Mouse (Mus musculus) hindbrain, embryonic 14.5 days (tissue): ENCODE measurements around the gene Gm5799. TPM values are rescaled to one million over a fixed set of nuclear protein-coding genes. Genes with fewer than 3 reads are reported as not detected.
"Not testable (repeated sequence)": the region's sequence is repeated elsewhere in the genome, so short reads cannot be mapped to it uniquely, and the experiment has no call there.

Source experiments
- ATAC-seq: fragments of 200-750 bp; cut with Nextera tagmentation; 2 replicates; pipeline ENCODE4 v1.8.0; 2017; ENCODE audit warnings: moderate number of reproducible peaks, mild to moderate bottlenecking, moderate TSS enrichment, moderate library complexity; ENCODE audit not compliant: low FRiP score
- DNase-seq: peaks from one replicate; pipeline ENCODE4 v3.0.0-alpha.2; 2015; ENCODE audit warnings: low spot score
- H3K27ac ChIP-seq: fragments of 300-500 bp; sonication (generic); 2 replicates; pipeline ENCODE4 v1.5.1; 2014; ENCODE audit warnings: mild to moderate bottlenecking, moderate library complexity
- H3K27me3 ChIP-seq: fragments of 300-500 bp; sonication (generic); 2 replicates; pipeline ENCODE4 v1.6.1; 2014; ENCODE audit warnings: mild to moderate bottlenecking, low read length, mixed read lengths; ENCODE audit not compliant: control insufficient read depth, insufficient read depth
- H3K36me3 ChIP-seq: fragments of 300-500 bp; sonication (generic); replicated peaks from 2 replicates; pipeline ENCODE4 v1.6.1; 2014; ENCODE audit not compliant: control insufficient read depth, insufficient read depth
- H3K4me1 ChIP-seq: fragments of 300-500 bp; sonication (generic); replicated peaks from 2 replicates; pipeline ENCODE4 v1.6.1; 2014; ENCODE audit warnings: antibody characterized with exemption, low read length, mixed read lengths; ENCODE audit not compliant: control insufficient read depth, insufficient read depth
- H3K4me2 ChIP-seq: fragments of 300-500 bp; sonication (generic); replicated peaks from 2 replicates; pipeline ENCODE4 v1.6.1; 2014; ENCODE audit warnings: mild to moderate bottlenecking, moderate library complexity
- H3K4me3 ChIP-seq: fragments of 300-500 bp; sonication (generic); replicated peaks from 2 replicates; pipeline ENCODE4 v1.5.1; 2014; ENCODE audit warnings: mild to moderate bottlenecking, low read length
- H3K9ac ChIP-seq: fragments of 300-500 bp; sonication (generic); 2 replicates; pipeline ENCODE4 v1.6.1; 2014
- H3K9me3 ChIP-seq: fragments of 300-500 bp; sonication (generic); 2 replicates; pipeline ENCODE4 v1.6.1; 2016; ENCODE audit warnings: low read length; ENCODE audit not compliant: control insufficient read depth
- WGBS: fragments of 180-500 bp; shearing (Covaris S2); extraction: QIAGEN DNeasy Blood & Tissue Kit; methylation state at CpG from one replicate; pipeline ENCODE4 v1.1.7; 2014; 5-methylcytosine and 5-hydroxymethylcytosine counted together
- polyA plus RNA-seq: library from polyadenylated mRNA; unstranded; fragments of >200 nt; fragmentation: Nextera tagmentation; extraction: Ambion mirVana; gene quantifications from 2 replicates; pipeline ENCODE4 v1.2.1, GENCODE M21; 2014

Gene Gm5799
- not detected in 2 replicates for polyA plus RNA-seq

DNA sequence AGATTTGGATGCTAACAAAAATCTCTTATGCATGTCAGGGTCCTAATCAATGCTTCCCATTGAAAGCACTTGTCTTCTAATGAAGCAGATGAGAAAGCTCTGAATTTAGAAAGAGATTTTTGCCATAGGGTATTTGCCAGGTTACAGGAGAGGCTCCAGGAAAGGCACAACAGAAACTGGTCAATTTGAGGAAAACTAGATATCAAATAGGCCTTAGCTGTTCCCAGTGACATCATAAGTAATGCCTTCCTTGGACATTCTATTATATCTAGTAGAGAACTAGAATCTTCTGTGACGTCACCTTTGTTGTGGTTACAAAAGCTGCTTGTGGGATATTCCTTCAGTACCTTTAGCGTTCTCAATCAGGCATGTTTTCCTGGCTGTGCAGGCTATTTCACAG is at the start of gene Gm5799:
Gene Gm5799 (plus strand): TSS at position 301 of the 400 bp plus-strand sequence.
- H3K9me3 ChIP-seq, H3K9ac ChIP-seq, H3K36me3 ChIP-seq, H3K4me1 ChIP-seq, H3K4me2 ChIP-seq, H3K4me3 ChIP-seq, ATAC-seq, H3K27me3 ChIP-seq, DNase-seq, H3K27ac ChIP-seq: not testable (repeated sequence)
- 86% methylated on average over 1 of the region's 2 CpGs for WGBS

DNA sequence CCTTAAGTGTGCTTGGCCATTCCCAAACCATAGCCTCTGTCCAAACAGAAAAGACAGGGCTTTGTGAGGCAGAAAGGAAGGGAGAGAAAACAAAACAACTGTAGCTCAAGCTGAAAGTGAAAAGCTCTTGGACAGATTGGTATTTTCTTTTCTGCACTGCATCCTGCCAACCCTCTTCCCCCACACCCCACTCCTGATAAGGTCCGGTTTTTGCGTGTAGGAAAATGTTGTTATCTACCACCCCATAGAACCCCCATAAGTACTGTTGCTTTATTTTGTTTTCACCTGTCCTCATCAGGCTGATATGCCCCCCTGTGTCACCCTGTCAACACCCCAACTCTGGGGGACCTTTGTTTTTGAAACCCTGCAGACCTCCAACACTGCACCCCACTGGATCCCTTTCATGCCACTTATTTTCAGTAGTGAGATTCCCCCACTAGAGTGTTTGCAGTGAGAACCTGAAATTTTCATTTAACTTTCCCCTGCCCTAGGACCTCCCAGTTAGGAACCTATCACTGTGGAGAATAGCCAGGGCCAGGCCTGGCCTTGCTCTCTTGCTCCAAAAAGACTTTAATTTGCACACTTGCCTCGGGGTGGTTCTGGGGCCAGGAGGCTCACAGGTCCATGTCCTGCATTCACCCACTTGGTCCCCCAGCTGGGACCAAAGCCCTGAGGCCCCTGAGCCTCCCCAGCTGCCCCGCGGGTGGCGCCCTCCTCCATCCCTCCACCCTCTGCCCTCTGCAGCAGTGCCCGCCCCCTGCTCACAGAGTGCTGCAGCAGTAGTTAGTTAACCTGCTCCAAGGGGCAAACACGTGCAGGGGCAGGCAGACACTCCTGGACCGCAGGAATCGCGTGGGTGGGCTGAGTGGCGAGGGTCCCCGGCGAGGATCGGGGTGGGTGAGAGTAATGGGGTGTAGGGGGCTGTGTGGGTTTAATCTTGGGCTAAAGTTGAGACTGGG is 12.0 kb upstream of the Gm5799 start:
- DNase-seq = not testable (repeated sequence)
- ATAC-seq = peak; percentile 57
- 23% methylated on average over 14 of the region's 15 CpGs for WGBS

GRCm38 (mm10) chr14:43532011-43532383 is 11.4 kb upstream of the Gm5799 start:
- H3K4me3 ChIP-seq, DNase-seq, H3K4me2 ChIP-seq, H3K4me1 ChIP-seq, H3K27me3 ChIP-seq, H3K9me3 ChIP-seq, H3K27ac ChIP-seq, ATAC-seq, H3K36me3 ChIP-seq, H3K9ac ChIP-seq: not testable (repeated sequence)
- no CpG with 5 or more reads among the region's 6 CpGs for WGBS

More for the DNA sequence above, 12.0 kb upstream of the Gm5799 start:
- H3K9ac ChIP-seq, H3K27me3 ChIP-seq, H3K4me1 ChIP-seq, H3K9me3 ChIP-seq, H3K4me3 ChIP-seq, H3K4me2 ChIP-seq, H3K36me3 ChIP-seq, H3K27ac ChIP-seq: not testable (repeated sequence)

DNA sequence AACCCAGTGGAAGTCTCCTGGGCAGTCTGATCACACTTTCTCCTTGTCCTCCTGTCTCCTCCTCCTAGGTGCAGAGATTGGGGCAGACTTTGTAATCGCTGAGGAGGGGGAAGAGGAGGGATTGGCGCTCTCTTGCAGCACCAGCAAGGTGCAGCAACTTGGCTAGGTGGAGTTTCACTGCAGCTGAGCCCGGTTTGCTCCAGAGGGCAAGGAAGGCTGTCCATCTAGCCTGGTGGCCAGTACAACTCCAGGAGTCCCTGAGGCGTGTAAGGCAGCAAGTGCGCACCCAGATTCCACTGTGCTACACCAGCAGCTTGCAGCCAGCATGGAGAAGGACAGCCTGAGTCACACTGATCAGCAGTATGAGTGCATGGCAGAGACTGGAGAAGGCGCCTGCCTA is 11.0 kb upstream of the Gm5799 start:
- WGBS = 54% methylated on average over 5 of the region's 6 CpGs
- not testable (repeated sequence) for H3K4me1 ChIP-seq

GRCm38 (mm10) chr14:43538144-43538543 is 5.2 kb upstream of the Gm5799 start:
- H3K4me2 ChIP-seq, H3K4me1 ChIP-seq, DNase-seq, H3K4me3 ChIP-seq, H3K9ac ChIP-seq, H3K36me3 ChIP-seq, ATAC-seq, H3K27me3 ChIP-seq, H3K9me3 ChIP-seq, H3K27ac ChIP-seq: not testable (repeated sequence)
- 82% methylated on average over 2 of the region's 2 CpGs for WGBS

More for the DNA sequence above, 11.0 kb upstream of the Gm5799 start:
- not testable (repeated sequence) for H3K9ac ChIP-seq, H3K27ac ChIP-seq, H3K27me3 ChIP-seq, ATAC-seq, DNase-seq, H3K4me3 ChIP-seq, H3K9me3 ChIP-seq, H3K4me2 ChIP-seq, H3K36me3 ChIP-seq

DNA sequence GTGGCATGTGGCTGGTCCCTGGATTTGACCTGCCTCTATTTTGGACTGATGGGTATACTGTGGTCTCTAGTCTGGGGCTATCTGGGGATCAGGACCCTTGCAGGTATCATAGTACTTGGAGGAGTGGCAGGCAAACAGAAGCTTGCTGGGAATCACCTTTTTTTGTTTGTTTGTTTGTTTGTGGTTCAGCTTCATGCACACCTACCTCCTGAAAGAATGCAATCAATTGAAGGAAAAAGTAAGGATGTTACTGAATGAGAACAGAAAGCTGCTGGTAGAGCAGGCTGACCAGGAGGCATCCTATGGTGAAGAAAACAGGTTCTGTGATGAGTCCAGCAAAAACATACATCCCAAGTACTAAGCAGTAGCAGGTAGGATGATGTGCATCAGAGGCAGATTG is 2.9 kb downstream of the Gm5799 start:
- DNase-seq, ATAC-seq, H3K27ac ChIP-seq, H3K4me1 ChIP-seq, H3K4me3 ChIP-seq, H3K4me2 ChIP-seq, H3K36me3 ChIP-seq, H3K27me3 ChIP-seq, H3K9me3 ChIP-seq, H3K9ac ChIP-seq: not testable (repeated sequence)

GRCm38 (mm10) chr14:43552271-43552670 is 8.9 kb downstream of the Gm5799 start:
- H3K4me2 ChIP-seq, DNase-seq, H3K4me3 ChIP-seq, H3K27me3 ChIP-seq, H3K36me3 ChIP-seq, H3K4me1 ChIP-seq, ATAC-seq, H3K9me3 ChIP-seq, H3K27ac ChIP-seq, H3K9ac ChIP-seq: not testable (repeated sequence)
- 84% methylated on average over 2 of the region's 2 CpGs for WGBS

DNA sequence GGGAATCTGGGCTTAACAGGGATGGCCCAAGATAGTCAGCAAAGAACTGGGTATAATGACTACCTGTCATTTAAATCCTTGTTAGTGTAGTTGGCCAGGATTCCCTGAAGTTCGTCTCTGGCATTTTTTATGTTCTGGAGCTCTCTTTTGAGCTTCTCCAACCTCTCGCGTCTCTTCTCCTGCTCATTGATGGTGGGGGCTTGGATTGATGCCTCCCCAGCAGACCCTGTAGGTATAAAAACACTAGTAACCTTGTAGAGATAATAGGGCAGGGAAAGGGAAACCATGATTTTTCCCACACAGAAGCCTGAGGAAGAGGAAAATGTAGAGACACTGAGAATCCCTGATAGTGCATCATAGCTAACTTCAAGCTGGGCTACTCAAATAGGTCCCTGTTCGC is 34.6 kb downstream of the Gm5799 start:
- H3K4me3 ChIP-seq, DNase-seq, H3K9me3 ChIP-seq, H3K4me2 ChIP-seq, H3K4me1 ChIP-seq, H3K9ac ChIP-seq, ATAC-seq, H3K36me3 ChIP-seq, H3K27me3 ChIP-seq, H3K27ac ChIP-seq: not testable (repeated sequence)
- WGBS = 89% methylated on average over 3 of the region's 4 CpGs

DNA sequence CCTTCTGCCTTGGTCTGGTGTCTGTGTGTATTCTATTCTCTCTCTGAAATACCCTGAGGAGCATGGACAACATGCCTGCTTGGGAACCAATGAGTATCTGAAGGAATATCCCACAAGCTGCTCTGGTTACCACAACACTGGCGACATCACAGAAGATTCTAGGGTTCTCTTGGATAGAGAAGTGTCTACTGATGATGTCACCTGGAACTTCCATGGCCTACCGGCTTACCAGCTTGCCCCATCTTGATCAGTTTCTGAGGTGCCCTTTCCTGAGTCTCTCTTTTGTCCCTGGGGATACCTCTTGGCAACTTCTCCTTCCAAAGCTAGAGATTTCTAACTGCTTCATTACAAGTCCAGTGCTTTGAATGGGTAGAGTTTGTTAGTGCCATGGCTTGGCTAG is 35.7 kb downstream of the Gm5799 start, which contains the start of gene Gm17654:
Gene Gm17654 (minus strand): TSS at position 101 of the 400 bp plus-strand sequence.
- not testable (repeated sequence) for H3K4me2 ChIP-seq, DNase-seq, H3K27me3 ChIP-seq, H3K4me3 ChIP-seq, H3K36me3 ChIP-seq, H3K9me3 ChIP-seq, ATAC-seq, H3K4me1 ChIP-seq, H3K9ac ChIP-seq, H3K27ac ChIP-seq
- 94% methylated on average over 1 of the region's 2 CpGs for WGBS
